Mouse (Mus musculus) macrophage (primary cell): ENCODE results near the gene Hnrnpul1. TPM values are rescaled to one million over a fixed set of nuclear protein-coding genes. Genes with fewer than 3 reads are reported as not detected.

ENCODE experiments used
- H3K27ac ChIP-seq: fragments of 350-480 bp; formaldehyde crosslinking; 2 replicates; pipeline ENCODE4 v1.9.0; 2021
- H3K36me3 ChIP-seq: fragments of 350-480 bp; formaldehyde crosslinking; 2 replicates; pipeline ENCODE4 v1.9.0; 2021; ENCODE audit errors: inconsistent target
- H3K4me3 ChIP-seq: fragments of 350-480 bp; formaldehyde crosslinking; 2 replicates; pipeline ENCODE4 v1.9.0; 2021; ENCODE audit errors: inconsistent target
- H3K79me2 ChIP-seq: fragments of 350-480 bp; formaldehyde crosslinking; 2 replicates; pipeline ENCODE4 v1.9.0; 2021; ENCODE audit errors: inconsistent target
- WGBS: methylation state at CpG from one replicate; pipeline ENCODE4 v1.1.7; 2026; ENCODE audit warnings: inconsistent platforms; ENCODE audit not compliant: missing documents; 5-methylcytosine and 5-hydroxymethylcytosine counted together
- polyA plus RNA-seq: library from polyadenylated mRNA; stranded (reverse); fragments of 250-400 nt; gene quantifications from 3 replicates; pipeline ENCODE4 v1.2.4, GENCODE M21; 2018; ENCODE audit warnings: inconsistent platforms

Gene Hnrnpul1
- polyA plus RNA-seq, 1 experiment from 2014 or later, result 149 TPM

DNA sequence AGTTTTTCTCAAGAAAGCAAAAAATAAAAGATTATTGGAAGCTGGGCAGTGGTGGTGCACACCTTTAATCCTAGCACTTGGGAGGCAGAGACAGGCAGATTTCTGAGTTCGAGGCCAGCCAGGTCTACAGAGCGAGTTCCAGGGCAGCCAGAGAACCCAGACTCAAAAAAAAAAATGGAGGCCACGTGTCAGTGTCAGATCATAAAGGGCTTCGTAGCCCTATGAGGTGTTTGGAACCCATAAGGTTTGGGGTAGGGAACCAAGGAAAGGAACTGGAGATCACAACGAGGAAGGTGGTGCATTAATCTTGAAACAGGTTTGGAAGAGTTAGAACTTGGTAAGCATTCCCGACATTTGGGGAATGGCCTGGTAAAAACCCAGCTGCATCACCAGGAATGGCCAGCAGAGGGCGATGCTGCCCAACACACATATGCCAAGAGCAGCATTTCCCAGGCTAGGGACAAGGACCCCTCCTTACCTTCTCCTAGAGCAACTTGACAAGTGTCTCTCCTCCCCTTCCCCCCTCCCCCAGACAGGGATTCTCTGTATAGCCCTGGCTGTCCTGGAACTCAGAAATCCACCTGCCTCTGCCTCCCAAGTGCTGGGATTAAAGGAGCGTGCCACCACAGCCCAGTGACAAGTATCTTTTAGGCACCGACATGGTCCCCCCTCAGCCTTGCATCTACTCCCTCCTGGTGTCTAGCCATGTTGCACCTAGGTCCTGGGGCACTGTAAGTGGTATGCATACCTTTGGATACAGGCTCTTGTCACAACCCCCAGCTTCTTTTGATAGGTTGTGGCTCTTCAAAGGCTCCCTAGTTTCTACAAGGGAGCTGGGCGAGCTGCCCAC, 34.6 kb downstream of the Hnrnpul1 start:
- 41% methylated on average over 10 of the region's 10 CpGs for WGBS
- peaks cover 31% of the 10 kb centered on the region for H3K36me3 ChIP-seq
- peak overlapping the region; percentile 90 for H3K27ac ChIP-seq
- no peak overlapping the region for H3K4me3 ChIP-seq
- H3K79me2 ChIP-seq, result peaks cover 39% of the 10 kb centered on the region

- peak within 1 kb of the TSS; percentile 90 for H3K27ac ChIP-seq
- peaks cover 31% of the 10 kb centered on the region for H3K36me3 ChIP-seq
- WGBS, result 0% methylated on average over 32 of the region's 32 CpGs
- H3K4me3 ChIP-seq, result peak within 1 kb of the TSS; percentile 86
- H3K79me2 ChIP-seq, result peaks cover 45% of the 10 kb centered on the region
These were observed 35.7 kb downstream of the Hnrnpul1 start, which contains the start of gene Ccdc97 for GRCm38 (mm10) chr7:25718788-25719417. Gene Ccdc97 (minus strand): TSS chr7:25719088.

GRCm38 (mm10) chr7:25717478-25717877, 37.1 kb downstream of the Hnrnpul1 start:
- Histone ChIP-seq H3K4me3 (peak overlapping the region; percentile 86; the same call in 1 of the 2 replicates), H3K36me3 (peaks cover 36% of the 10 kb centered on the region), H3K27ac (no peak overlapping the region), H3K79me2 (peaks cover 45% of the 10 kb centered on the region)
- WGBS, result 97% methylated on average over 3 of the region's 3 CpGs

GRCm38 (mm10) chr7:25715731-25716271, 38.8 kb downstream of the Hnrnpul1 start:
- Histone ChIP-seq H3K79me2 (peaks cover 45% of the 10 kb centered on the region), H3K27ac (no peak overlapping the region), H3K4me3 (no peak overlapping the region), H3K36me3 (peaks cover 36% of the 10 kb centered on the region)
- WGBS, result 96% methylated on average over 21 of the region's 22 CpGs

DNA sequence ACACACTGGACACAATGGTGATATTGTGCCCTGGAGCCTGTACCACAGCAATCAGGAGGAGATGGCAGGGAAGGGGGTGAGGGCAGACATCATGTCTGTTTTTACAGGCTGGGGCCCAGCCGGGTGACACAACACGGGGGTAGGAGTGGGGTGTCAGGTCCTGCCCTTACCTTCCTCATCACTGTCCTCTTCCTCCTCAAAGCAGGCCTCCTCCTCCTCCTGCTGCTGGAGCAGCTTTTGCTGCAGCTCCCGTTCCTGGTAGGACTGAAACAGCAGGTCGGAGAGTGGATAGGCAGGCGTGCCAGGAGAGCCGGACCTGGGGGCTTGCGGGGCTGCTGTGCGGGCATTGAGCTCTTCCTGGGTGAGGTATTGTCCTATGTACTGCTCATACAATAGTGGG, 40.0 kb downstream of the Hnrnpul1 start:
- Histone ChIP-seq H3K36me3 (peaks cover 36% of the 10 kb centered on the region), H3K79me2 (peaks cover 45% of the 10 kb centered on the region), H3K4me3 (no peak overlapping the region), H3K27ac (no peak overlapping the region)
- WGBS, result 93% methylated on average over 7 of the region's 8 CpGs

DNA sequence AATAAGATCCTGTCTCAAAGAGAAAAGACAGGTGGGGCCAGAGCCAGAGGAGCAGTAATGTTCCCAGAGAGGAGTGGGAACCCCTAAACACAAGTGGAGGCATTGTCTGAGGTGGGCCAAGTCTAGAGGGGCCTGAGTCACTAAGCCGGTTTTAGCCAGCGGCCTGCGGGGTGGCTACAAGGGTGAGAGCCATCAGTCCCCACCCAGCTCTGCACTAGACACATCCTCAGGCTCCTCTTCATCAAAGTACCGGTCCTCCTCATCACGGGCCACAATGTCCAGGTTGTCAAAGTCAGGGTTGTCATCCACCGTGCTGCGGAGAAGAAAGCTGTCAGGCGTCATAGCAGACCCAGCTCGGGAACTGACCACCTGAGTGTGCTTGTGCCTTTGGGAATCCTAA, 41.8 kb downstream of the Hnrnpul1 start:
- 96% methylated on average over 9 of the region's 9 CpGs for WGBS
- no peak overlapping the region for H3K27ac ChIP-seq
- H3K79me2 ChIP-seq, result peaks cover 40% of the 10 kb centered on the region
- H3K36me3 ChIP-seq, result peaks cover 36% of the 10 kb centered on the region
- no peak overlapping the region for H3K4me3 ChIP-seq

DNA sequence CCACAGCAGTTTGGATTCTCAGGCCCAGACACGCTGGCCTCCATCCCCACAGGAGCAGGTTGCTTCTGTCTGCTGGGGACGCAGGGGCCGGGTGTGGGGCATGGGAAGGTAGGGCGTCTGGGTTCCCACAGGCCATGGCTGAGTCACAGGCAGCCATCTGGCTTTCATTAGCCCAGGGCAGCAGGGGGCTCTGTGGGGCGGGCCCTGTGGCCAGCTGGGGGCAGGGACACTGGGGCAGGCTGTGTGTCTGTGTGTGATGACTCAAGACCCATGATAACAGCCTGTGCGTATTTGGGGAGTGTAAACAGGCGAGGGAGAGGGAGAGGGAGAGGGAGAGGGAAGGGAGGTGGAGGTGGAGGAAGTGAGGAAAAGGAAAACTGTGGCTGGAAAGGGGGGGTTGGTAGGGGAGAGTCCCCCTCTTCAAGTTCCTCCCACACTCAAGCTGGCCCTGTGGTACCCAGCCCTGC, 42.8 kb downstream of the Hnrnpul1 start:
- WGBS, result 21% methylated on average over 7 of the region's 7 CpGs
- H3K4me3 ChIP-seq, result no peak overlapping the region

DNA sequence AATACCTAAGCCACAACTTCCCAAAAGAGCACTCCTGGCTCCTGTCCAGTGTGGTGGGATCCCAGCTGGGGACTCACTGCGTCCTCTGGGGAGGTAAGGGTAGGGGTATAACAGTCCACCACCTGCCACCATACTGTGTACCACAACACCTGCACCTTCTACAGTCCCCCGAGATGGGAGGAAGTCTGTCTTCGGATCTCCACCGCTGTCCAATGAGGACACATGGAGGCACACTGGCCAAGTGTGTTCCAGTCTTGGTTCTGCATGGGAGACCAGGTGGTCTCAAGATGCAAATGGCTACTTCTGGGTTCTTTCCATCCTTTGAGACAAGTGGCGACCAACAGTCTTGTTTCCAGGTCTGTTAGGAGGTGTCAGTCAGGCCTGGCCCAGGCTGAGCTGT, 43.4 kb downstream of the Hnrnpul1 start:
- no peak overlapping the region for H3K4me3 ChIP-seq
- 57% methylated on average over 5 of the region's 5 CpGs for WGBS
- H3K27ac ChIP-seq, result peak overlapping the region; percentile 10; the same call in 1 of the 2 replicates
- H3K79me2 ChIP-seq, result peaks cover 29% of the 10 kb centered on the region; the same call in 1 of the 2 replicates
- peaks cover 34% of the 10 kb centered on the region for H3K36me3 ChIP-seq

More for the DNA sequence above, 42.8 kb downstream of the Hnrnpul1 start:
- H3K79me2 ChIP-seq, result peaks cover 35% of the 10 kb centered on the region
- peaks cover 36% of the 10 kb centered on the region for H3K36me3 ChIP-seq
- peak overlapping the region; percentile 10 for H3K27ac ChIP-seq

GRCm38 (mm10) chr7:25710519-25711130, 43.9 kb downstream of the Hnrnpul1 start:
- WGBS, result 46% methylated on average over 7 of the region's 7 CpGs
- Histone ChIP-seq H3K4me3 (no peak overlapping the region), H3K79me2 (peaks cover 23% of the 10 kb centered on the region; the same call in 1 of the 2 replicates), H3K36me3 (peaks cover 30% of the 10 kb centered on the region), H3K27ac (0 out of 2 replicates have a peak overlapping the region, but pooled peaks have one; percentile 10)

DNA sequence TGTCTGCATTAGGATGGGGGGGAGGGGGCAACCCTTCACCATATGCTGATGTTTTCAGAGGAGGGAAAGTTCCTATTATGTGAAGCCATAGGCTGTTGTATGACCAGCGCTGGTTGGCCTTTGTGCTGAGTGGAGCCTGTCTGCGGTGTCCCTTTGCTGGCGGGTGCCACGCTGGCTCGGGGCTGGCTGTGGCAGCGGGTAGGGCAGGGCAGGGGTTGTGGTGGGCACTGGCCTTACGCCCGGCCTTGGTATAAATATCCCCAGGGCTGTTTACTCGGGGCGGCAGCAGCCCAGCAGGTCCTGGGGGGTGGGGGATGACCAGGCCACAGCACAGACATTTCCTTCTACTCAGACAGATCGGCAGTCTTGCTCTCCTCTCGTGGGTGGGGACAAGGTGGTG, 44.6 kb downstream of the Hnrnpul1 start:
- no peak overlapping the region for H3K27ac ChIP-seq
- no peak overlapping the region for H3K4me3 ChIP-seq
- H3K36me3 ChIP-seq, result peaks cover 24% of the 10 kb centered on the region
- WGBS, result 32% methylated on average over 12 of the region's 12 CpGs
- H3K79me2 ChIP-seq, result peaks cover 17% of the 10 kb centered on the region; the same call in 1 of the 2 replicates

GRCm38 (mm10) chr7:25707581-25708292, 46.8 kb downstream of the Hnrnpul1 start:
- WGBS, result 25% methylated on average over 14 of the region's 15 CpGs
- peaks cover 9% of the 10 kb centered on the region for H3K36me3 ChIP-seq
- H3K27ac ChIP-seq, result peak overlapping the region; percentile 97
- H3K79me2 ChIP-seq, result peaks cover 23% of the 10 kb centered on the region; the same call in 1 of the 2 replicates
- H3K4me3 ChIP-seq, result no peak overlapping the region

DNA sequence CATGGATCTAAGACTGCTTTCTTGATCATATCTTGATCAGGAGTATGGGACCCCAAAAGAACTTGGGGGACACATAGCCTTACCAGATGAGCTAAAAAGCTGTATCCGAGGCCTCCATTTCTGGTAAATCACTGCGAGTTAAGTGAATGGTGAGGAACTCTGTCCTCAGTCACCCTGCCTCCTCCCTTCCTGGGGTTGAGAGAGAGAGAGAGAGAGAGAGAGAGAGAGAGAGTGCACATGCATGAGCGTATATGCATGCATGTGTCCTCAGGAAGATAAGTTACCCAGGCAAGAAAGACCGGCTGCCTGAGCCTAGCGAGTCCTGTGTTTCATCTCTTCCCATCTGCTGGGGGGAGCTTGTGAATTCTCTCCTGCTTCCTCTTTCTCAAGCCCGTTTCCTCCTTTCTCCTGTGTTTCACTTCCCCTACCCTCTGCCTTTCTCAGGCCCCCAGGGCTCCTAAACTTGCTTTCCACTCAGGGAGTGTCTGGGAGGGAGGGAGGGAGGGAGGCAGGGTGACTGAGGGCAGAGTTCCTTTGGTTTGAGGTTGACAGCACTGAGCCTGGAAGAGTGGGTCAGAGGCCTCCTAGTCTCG, 47.9 kb downstream of the Hnrnpul1 start:
- peaks cover 17% of the 10 kb centered on the region for H3K36me3 ChIP-seq
- peak overlapping the region; percentile 97 for H3K27ac ChIP-seq
- peaks cover 34% of the 10 kb centered on the region for H3K79me2 ChIP-seq
- no peak overlapping the region for H3K4me3 ChIP-seq
- 3% methylated on average over 7 of the region's 7 CpGs for WGBS

DNA sequence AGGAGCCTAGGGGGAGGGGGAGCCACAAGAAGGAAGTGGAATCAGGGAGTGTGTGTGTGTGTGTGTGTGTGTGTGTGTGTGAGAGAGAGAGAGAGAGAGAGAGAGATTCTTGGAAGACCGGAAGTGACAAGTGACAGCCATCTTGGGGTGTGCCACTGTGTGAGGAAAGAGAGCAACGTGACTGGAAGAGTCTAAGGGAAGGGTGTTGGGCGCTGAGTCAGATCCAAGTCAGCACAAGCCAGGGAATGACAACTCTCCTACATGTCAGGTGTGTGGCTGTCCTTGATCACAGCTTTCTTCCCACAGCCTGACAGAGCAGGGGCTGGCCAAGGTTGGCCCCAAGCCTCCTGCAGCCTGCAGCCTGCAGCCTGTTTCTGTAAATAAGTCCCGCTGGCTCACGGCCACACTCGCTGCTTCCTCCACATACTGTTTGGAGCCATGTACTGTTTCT, 48.7 kb downstream of the Hnrnpul1 start:
- Histone ChIP-seq H3K36me3 (peaks cover 26% of the 10 kb centered on the region), H3K79me2 (peaks cover 42% of the 10 kb centered on the region), H3K4me3 (no peak overlapping the region), H3K27ac (peak overlapping the region; percentile 97)
- WGBS, result 24% methylated on average over 6 of the region's 6 CpGs
